Mouse (Mus musculus): ENCODE data around the gene Tha1. TPM values are rescaled to one million over a fixed set of nuclear protein-coding genes. Genes with fewer than 3 reads are reported as not detected.
A peak's percentile ranks its signal among the peaks of the same experiment; 100 is the strongest.

Gene Tha1
- polyA plus RNA-seq, 1 experiment from 2014 or later: 1.7 TPM

GRCm38 (mm10) chr11:117863174-117863856 lies 10.0 kb downstream of the Tha1 start:
- no peak overlapping the region for H3K4me2 ChIP-seq
- H3K4me1 ChIP-seq: 0 out of 2 replicates have a peak, but pooled peaks cover 4% of the 10 kb centered on the region
- WGBS (ENCODE audit: insufficient replicate concordance): 34% methylated on average over 11 of the region's 11 CpGs
- no peak for ATAC-seq
- H3K27me3 ChIP-seq (replicated peaks): peaks cover 76% of the 10 kb centered on the region
- no peaks in the 10 kb centered on the region for H3K9me3 ChIP-seq (replicated peaks)
- H3K4me3 ChIP-seq: no peak overlapping the region
- peaks cover 5% of the 10 kb centered on the region; the same call in 1 of the 2 replicates for H3K36me3 ChIP-seq
- no peak overlapping the region for H3K27ac ChIP-seq
- no peak overlapping the region for H3K9ac ChIP-seq

GRCm38 (mm10) chr11:117860601-117861000 lies 12.7 kb downstream of the Tha1 start, which contains the start of gene Tmem235:
Gene Tmem235, plus strand, starts transcription at chr11:117860752.
- no peak within 1 kb of the TSS for H3K9ac ChIP-seq
- 0 out of 2 replicates have a peak, but pooled peaks cover 4% of the 10 kb centered on the region for H3K4me1 ChIP-seq
- no peak within 1 kb of the TSS for H3K4me3 ChIP-seq
- peaks cover 30% of the 10 kb centered on the region for H3K36me3 ChIP-seq
- H3K27me3 ChIP-seq (replicated peaks): peaks cover 72% of the 10 kb centered on the region
- ATAC-seq: no peak
- H3K27ac ChIP-seq: no peak within 1 kb of the TSS
- H3K9me3 ChIP-seq (replicated peaks): no peaks in the 10 kb centered on the region; the same call in 1 of the 2 replicates
- H3K4me2 ChIP-seq: peak within 1 kb of the TSS; percentile 19; the same call in 1 of the 2 replicates
- 5% methylated on average over 23 of the region's 23 CpGs for WGBS (ENCODE audit: insufficient replicate concordance)

DNA sequence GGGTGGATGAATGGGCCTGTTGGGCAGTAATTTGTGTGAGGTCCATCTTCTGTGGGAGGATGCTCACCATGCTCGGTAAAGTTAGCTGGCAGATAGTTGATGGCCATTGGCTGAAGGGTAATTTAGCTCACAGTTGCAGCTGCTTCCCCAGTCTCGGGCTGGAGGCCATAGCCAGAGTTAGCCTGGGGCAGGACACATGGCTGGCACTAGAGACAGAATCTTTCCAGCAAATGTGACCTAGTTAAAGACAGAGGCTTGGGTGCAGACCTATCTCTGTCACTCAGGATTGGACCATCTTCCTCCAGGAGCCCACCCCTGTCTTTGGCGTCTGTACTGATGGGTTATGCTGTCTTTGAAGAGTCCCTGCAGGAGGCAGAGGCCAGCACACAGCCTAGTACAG lies 14.9 kb downstream of the Tha1 start:
- Histone ChIP-seq H3K27me3 (replicated peaks) (peaks cover 53% of the 10 kb centered on the region), H3K27ac (peak overlapping the region; percentile 2; the same call in 1 of the 2 replicates), H3K4me2 (no peak overlapping the region), H3K36me3 (peaks cover 52% of the 10 kb centered on the region), H3K4me1 (0 out of 2 replicates have a peak, but pooled peaks cover 4% of the 10 kb centered on the region), H3K9me3 (replicated peaks) (no peaks in the 10 kb centered on the region; the same call in 1 of the 2 replicates), H3K4me3 (no peak overlapping the region), H3K9ac (no peak overlapping the region)
- 58% methylated on average over 3 of the region's 3 CpGs for WGBS (ENCODE audit: insufficient replicate concordance)
- no peak for ATAC-seq

- WGBS (ENCODE audit: insufficient replicate concordance): 89% methylated on average over 10 of the region's 10 CpGs
- peaks cover 62% of the 10 kb centered on the region for H3K36me3 ChIP-seq
- no peaks in the 10 kb centered on the region; the same call in 1 of the 2 replicates for H3K9me3 ChIP-seq (replicated peaks)
Measured at GRCm38 (mm10) chr11:117857462-117857861, 15.8 kb downstream of the Tha1 start.

GRCm38 (mm10) chr11:117855975-117856374 lies 17.3 kb downstream of the Tha1 start:
- Histone ChIP-seq H3K36me3 (peaks cover 77% of the 10 kb centered on the region), H3K9ac (no peak overlapping the region), H3K4me2 (no peak overlapping the region), H3K27ac (no peak overlapping the region), H3K27me3 (replicated peaks) (peaks cover 29% of the 10 kb centered on the region), H3K9me3 (replicated peaks) (no peaks in the 10 kb centered on the region; the same call in 1 of the 2 replicates), H3K4me1 (peaks cover 19% of the 10 kb centered on the region), H3K4me3 (no peak overlapping the region)
- ATAC-seq: no peak
- WGBS (ENCODE audit: insufficient replicate concordance): 77% methylated on average over 1 of the region's 1 CpGs

More at GRCm38 (mm10) chr11:117857462-117857861, 15.8 kb downstream of the Tha1 start:
- H3K27me3 ChIP-seq (replicated peaks): peaks cover 44% of the 10 kb centered on the region
- no peak overlapping the region for H3K4me3 ChIP-seq
- H3K4me2 ChIP-seq: no peak overlapping the region
- ATAC-seq: no peak
- 0 out of 2 replicates have a peak, but pooled peaks cover 4% of the 10 kb centered on the region for H3K4me1 ChIP-seq
- H3K9ac ChIP-seq: no peak overlapping the region
- no peak overlapping the region for H3K27ac ChIP-seq

DNA sequence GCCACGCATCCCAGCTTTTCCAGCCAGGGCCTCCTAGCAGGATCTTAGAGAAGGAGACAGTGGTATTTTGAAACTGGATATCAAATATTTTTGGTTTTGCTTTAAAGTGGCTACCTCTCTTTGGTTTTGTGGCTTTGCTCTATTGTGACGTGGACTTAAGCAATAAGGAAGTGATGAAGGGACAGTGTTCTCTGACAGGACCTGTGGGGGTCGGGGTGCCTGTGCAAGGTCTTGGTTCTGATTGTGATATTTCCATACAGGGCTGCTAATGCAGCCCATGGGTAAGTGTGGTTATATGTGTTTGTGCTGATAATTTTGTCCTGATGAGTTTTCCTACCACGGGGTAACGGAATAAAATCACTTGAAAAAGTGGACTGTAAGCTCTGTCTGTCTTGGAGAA lies 17.9 kb downstream of the Tha1 start:
- WGBS (ENCODE audit: insufficient replicate concordance): 86% methylated on average over 5 of the region's 5 CpGs
- Histone ChIP-seq H3K27ac (no peak overlapping the region), H3K36me3 (peaks cover 81% of the 10 kb centered on the region)

DNA sequence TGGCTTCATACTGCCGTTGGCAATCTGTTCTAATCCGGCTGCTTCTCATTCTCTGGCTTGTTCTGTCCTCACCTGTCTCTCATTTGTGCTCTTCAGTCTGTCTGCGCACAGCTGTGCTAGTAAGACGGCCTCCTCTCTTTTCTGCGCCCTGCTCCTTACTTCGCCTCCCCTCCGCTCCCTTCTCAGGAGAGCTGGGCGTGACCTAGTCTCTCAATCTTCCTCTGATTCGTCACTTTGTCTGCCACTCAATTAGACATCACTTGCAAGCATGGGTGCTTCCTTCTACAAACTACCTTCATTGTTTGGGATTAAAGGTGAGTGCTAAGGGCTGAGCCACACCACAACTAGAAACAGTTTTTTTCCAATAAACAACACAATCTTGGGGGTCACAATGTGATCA lies 19.0 kb downstream of the Tha1 start:
- H3K9me3 ChIP-seq (replicated peaks): no peaks in the 10 kb centered on the region; the same call in 1 of the 2 replicates
- H3K27ac ChIP-seq: no peak overlapping the region
- no peak overlapping the region for H3K9ac ChIP-seq
- peaks cover 84% of the 10 kb centered on the region for H3K36me3 ChIP-seq
- H3K4me3 ChIP-seq: no peak overlapping the region
- no peak for ATAC-seq
- H3K27me3 ChIP-seq (replicated peaks): peaks cover 12% of the 10 kb centered on the region
- peaks cover 24% of the 10 kb centered on the region for H3K4me1 ChIP-seq
- WGBS (ENCODE audit: insufficient replicate concordance): 86% methylated on average over 9 of the region's 9 CpGs
- no peak overlapping the region for H3K4me2 ChIP-seq

More for the DNA sequence above, 17.9 kb downstream of the Tha1 start:
- H3K9me3 ChIP-seq (replicated peaks): no peaks in the 10 kb centered on the region; the same call in 1 of the 2 replicates
- no peak overlapping the region for H3K4me3 ChIP-seq
- no peak overlapping the region for H3K4me2 ChIP-seq
- H3K27me3 ChIP-seq (replicated peaks): peaks cover 23% of the 10 kb centered on the region
- ATAC-seq: no peak
- H3K9ac ChIP-seq: no peak overlapping the region
- H3K4me1 ChIP-seq: peaks cover 21% of the 10 kb centered on the region

DNA sequence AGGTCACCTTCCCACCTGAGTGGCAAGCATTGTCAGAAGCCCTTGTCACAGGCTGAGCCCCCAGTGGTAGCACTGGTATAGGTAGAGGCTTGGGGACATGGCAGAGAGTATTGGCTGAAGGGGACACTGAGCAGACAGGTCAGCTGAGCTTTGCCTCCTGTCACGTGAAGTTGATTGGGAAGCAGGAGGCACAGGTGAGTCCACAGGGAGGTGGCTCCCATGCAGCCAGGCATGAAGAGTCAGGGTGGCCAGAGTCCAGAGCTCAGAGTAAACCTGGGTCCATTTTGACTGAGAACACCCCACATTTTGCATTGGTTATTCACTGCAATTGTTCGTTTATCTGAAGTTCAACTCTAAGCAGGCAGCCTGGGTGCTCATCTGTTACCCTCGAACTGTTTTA lies 20.4 kb downstream of the Tha1 start:
- H3K27me3 ChIP-seq (replicated peaks): no peaks in the 10 kb centered on the region
- no peaks in the 10 kb centered on the region; the same call in 1 of the 2 replicates for H3K9me3 ChIP-seq (replicated peaks)
- no peak overlapping the region for H3K27ac ChIP-seq
- ATAC-seq: no peak
- WGBS (ENCODE audit: insufficient replicate concordance): 87% methylated on average over 3 of the region's 3 CpGs
- H3K4me3 ChIP-seq: no peak overlapping the region
- H3K9ac ChIP-seq: no peak overlapping the region
- peaks cover 33% of the 10 kb centered on the region for H3K4me1 ChIP-seq
- H3K36me3 ChIP-seq: peaks cover 75% of the 10 kb centered on the region
- H3K4me2 ChIP-seq: no peak overlapping the region

- WGBS (ENCODE audit: insufficient replicate concordance): 1% methylated on average over 51 of the region's 51 CpGs
- H3K9me3 ChIP-seq (replicated peaks): no peaks in the 10 kb centered on the region
- peak within 1 kb of the TSS; percentile 91 for H3K27ac ChIP-seq
- H3K4me3 ChIP-seq: peak within 1 kb of the TSS; percentile 87
- peaks cover 53% of the 10 kb centered on the region for H3K4me1 ChIP-seq
- peak; percentile 87 for ATAC-seq
- no peaks in the 10 kb centered on the region for H3K27me3 ChIP-seq (replicated peaks)
- peak within 1 kb of the TSS; percentile 92 for H3K9ac ChIP-seq
- H3K4me2 ChIP-seq: peak within 1 kb of the TSS; percentile 87
- H3K36me3 ChIP-seq: peaks cover 38% of the 10 kb centered on the region
Measured at GRCm38 (mm10) chr11:117848985-117849671, 24.2 kb downstream of the Tha1 start, which contains the start of gene Birc5. Gene Birc5, plus strand, starts transcription at chr11:117849251.

GRCm38 (mm10) chr11:117848271-117848984 lies 24.9 kb downstream of the Tha1 start:
- Histone ChIP-seq H3K4me1 (peaks cover 53% of the 10 kb centered on the region), H3K4me3 (peak overlapping the region; percentile 87), H3K27ac (peak overlapping the region; percentile 91), H3K36me3 (peaks cover 31% of the 10 kb centered on the region), H3K9me3 (replicated peaks) (no peaks in the 10 kb centered on the region), H3K27me3 (replicated peaks) (no peaks in the 10 kb centered on the region), H3K4me2 (peak overlapping the region; percentile 87), H3K9ac (peak overlapping the region; percentile 92)
- 8% methylated on average over 19 of the region's 19 CpGs for WGBS (ENCODE audit: insufficient replicate concordance)
- ATAC-seq: peak; percentile 53

DNA sequence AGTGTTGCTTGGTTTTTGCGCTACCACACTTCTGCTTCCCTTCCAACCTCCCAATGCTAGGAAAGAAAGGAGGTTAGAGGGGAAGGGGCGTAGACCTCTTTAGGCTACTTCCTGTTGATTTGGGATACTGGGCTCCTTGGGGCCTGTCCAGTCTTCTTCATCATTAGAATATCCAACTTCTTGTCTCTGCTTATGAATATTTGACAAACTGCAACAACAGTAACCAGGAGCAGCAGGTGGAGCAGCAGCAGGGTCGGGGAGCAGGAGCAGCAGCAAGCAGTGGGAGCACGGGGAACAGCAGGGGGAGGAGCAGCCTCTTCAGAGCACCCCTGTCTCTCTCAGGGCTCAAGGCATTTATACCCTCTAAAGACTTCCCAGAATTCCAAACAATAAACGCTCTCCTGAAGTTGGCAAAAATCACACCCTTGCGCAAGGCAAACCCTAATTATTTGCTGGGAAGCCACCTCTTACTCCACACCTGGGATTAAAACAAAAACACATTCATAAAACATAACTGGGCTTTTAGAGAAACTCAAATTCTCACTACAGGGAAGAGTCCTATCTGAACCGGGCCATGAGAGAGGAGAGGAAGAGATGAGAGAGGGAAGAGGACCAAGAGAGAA lies 25.6 kb downstream of the Tha1 start:
- Histone ChIP-seq H3K27ac (peak overlapping the region; percentile 91), H3K27me3 (replicated peaks) (no peaks in the 10 kb centered on the region), H3K4me2 (peak overlapping the region; percentile 87), H3K4me3 (peak overlapping the region; percentile 87), H3K4me1 (peaks cover 53% of the 10 kb centered on the region), H3K9me3 (replicated peaks) (no peaks in the 10 kb centered on the region), H3K36me3 (peaks cover 24% of the 10 kb centered on the region), H3K9ac (peak overlapping the region; percentile 92)
- ATAC-seq: no peak
- 65% methylated on average over 7 of the region's 7 CpGs for WGBS (ENCODE audit: insufficient replicate concordance)

Measured in liver, embryonic 12.5 days (tissue).